Mouse (Mus musculus) heart, postnatal 36 days (tissue): ENCODE measurements around the gene Cntn5. TPM values are rescaled to one million over a fixed set of nuclear protein-coding genes. Genes with fewer than 3 reads are reported as not detected.

Experiments used
- DNase-seq, 2 experiments: peaks; one replicate each; pipeline ENCODE4 v3.0.0; 2021 to 2022
- intact Hi-C: fragments of 180-260 bp; cut with DNase I; formaldehyde crosslinking; loops from one replicate; pipeline ENCODE4 v1.15.1; 2025
- microRNA-seq, 2 experiments: library from miRNA; unstranded; fragments of <30 nt; microRNA quantifications; one replicate each; pipeline ENCODE4 v1.2.0; 2021; ENCODE audit warnings: borderline number of aligned reads in 2 of 2
- total RNA-seq, 2 experiments: library from RNA; stranded (reverse); gene quantifications; 2 replicates each; pipeline ENCODE4 v1.2.3; 2021

Gene Cntn5
- total RNA-seq, 2 experiments from 2014 or later, result 0.14 to 0.19 TPM

DNA sequence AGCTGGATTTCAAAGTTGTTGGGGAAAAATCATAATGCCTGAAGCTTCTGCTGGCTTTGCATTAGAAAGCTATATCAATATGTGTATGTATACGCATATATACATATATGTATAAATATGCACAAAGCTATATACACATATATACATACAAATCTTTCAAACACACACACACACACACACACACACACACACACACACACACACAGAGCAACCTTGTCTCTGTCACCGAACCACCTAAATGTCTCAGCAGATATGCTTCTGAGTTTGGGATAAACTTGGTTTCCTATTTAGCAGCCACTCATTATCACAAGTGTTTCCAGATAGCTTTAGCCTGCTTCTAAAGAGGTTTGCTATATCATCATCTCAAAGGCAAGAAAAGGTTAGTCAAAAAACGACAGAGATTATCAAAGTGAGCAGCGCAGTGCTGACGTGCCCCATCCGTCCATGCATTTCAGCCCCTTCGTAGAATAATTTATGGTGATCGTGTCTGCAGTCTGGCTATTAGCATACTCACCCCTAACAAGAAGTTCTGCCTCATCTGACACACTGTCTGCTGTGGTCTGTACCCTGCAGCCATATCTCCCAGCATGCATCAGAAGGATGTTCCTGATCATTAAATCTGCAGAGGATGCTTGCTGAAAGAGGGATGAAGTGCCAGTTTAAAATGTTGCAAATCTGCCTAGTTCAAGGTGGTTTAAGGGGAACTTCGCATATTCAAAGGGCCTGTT lies 1123.3 kb downstream of the Cntn5 start:
- intact Hi-C loops, result no loop called here
- DNase-seq, result no peak

GRCm38 (mm10) chr9:9779646-9780045 lies 1124.9 kb downstream of the Cntn5 start:
- intact Hi-C loops, result no loop called here
- no peak for DNase-seq

- DNase-seq, result no peak
Measured at GRCm38 (mm10) chr9:9770777-9771176, 1133.8 kb downstream of the Cntn5 start.

DNA sequence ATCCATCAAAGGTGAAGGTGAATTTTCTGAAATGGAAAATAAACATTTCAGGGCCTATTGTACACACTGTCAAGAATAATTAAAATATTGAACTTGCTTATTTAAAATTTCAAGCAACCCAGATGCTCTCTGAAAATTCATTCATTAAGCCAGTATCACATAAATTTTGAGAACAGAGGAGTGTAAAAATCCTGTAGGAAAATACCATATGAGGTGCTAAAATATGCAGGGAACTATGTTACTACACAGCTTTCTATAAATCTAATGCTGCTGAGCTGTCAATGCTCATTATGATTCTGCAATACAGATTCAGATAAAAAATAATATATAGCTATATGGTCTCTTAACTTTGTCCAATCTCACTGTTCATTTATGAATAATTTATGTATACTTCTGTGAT lies 1134.9 kb downstream of the Cntn5 start:
- intact Hi-C loops, result no loop called here
- DNase-seq, result no peak

More at GRCm38 (mm10) chr9:9770777-9771176, 1133.8 kb downstream of the Cntn5 start:
- intact Hi-C loops, result no loop called here

DNA sequence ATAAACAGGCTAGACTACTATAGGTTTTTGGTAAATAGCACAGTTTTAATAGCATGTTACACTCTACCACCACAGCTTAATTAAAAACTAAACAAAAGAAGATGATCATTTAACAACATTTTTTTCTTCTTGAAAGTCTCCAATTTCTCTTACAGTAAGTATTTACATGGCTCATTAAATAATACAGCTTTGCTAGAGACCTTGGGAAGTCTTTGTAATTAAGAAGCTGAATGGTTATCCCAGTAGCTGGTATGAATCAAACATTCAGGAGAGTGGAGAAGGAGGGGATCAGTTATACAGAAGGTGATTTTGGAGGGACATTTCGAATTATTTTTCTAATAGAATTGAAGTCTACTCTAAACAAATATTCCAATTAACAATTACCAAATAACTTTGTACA lies 1186.4 kb downstream of the Cntn5 start:
- intact Hi-C loops, result no loop called here
- DNase-seq, result no peak

GRCm38 (mm10) chr9:9708671-9709070 lies 1195.9 kb downstream of the Cntn5 start:
- intact Hi-C loops, result no loop called here
- no peak for DNase-seq

DNA sequence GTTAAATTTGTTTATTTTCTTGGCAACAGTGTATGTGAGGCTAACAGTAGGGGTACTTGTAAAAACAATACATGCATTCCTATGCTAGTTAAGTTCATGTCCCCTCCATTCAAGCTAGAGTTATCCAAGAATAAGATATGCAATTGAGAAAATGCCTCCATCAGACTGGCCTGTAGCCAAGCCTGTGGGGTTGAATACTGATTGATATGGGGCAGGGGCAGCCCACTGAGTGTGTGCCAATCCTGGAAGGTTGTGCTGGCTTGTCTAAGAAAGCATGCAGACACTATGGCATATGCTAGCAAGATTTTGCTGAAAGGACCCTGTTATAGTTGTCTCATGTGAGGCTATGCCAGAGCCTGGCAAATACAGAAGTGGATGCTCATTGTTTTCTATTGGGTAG lies 1196.8 kb downstream of the Cntn5 start:
- intact Hi-C loops, result no loop called here
- DNase-seq, result no peak

- no peak for DNase-seq
- intact Hi-C loops, result no loop called here
Measured at GRCm38 (mm10) chr9:9705180-9705579, 1199.4 kb downstream of the Cntn5 start.

GRCm38 (mm10) chr9:9696636-9697035 lies 1207.9 kb downstream of the Cntn5 start:
- DNase-seq, result no peak
- intact Hi-C loops, result no loop called here

GRCm38 (mm10) chr9:9682348-9682884 lies 1222.2 kb downstream of the Cntn5 start:
- intact Hi-C loops, result no loop called here
- no peak for DNase-seq

- intact Hi-C loops, result loop anchor here (10.0 kb wide), 1 partner anchor 261 kb away; no protein-coding TSS in a partner anchor
Measured at GRCm38 (mm10) chr9:9676078-9676477, 1228.5 kb downstream of the Cntn5 start.

DNA sequence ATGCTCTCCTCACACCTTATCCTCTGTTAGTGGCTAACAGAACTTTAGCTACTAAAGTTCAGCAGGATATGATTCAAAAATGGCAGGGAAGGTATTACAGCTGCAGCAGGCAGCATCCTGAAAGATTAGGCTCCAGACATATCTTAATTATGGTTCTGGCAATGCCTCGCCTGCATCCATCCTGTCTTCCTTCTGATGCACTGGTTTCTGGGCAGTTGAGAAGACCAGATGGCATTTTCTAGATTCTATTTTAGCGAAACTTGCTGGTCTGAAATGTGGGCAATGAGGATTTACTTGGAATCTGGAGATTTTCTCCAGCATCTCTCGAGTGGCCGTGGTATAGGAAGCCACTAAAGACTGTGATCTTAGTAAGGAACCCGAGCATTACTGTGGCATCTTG lies 1230.0 kb downstream of the Cntn5 start:
- DNase-seq, result no peak
- intact Hi-C loops, result loop anchor here (10.0 kb wide), 1 partner anchor 260 kb away; no protein-coding TSS in a partner anchor

More at GRCm38 (mm10) chr9:9676078-9676477, 1228.5 kb downstream of the Cntn5 start:
- DNase-seq, result no peak

- peak; percentile 6 to 10 for DNase-seq
- intact Hi-C loops, result loop anchor here (10.0 kb wide), 1 partner anchor 259 kb away; no protein-coding TSS in a partner anchor
Measured at GRCm38 (mm10) chr9:9673277-9674049, 1231.1 kb downstream of the Cntn5 start.

DNA sequence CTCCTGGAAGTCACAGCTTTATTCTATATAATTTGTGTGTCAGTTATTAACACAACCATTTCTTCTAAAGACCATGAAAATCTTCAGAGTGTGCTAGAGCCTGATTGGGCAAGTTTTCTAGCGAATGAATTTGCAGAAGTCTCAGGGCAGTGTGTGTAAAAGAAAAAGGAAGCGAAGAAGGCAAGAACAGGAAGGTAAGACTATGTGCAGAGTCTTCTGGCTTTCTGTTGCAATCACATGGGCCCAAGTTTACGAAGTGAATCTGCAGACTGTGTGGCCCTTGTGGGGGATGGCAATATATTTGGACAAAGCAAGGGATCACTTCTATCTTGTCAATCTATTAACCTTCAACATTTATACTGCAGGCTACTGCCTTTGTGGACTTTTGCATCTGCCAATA lies 1251.1 kb downstream of the Cntn5 start:
- no peak for DNase-seq
- intact Hi-C loops, result no loop called here

GRCm38 (mm10) chr9:9647361-9647760 lies 1257.2 kb downstream of the Cntn5 start:
- no peak for DNase-seq
- intact Hi-C loops, result no loop called here

DNA sequence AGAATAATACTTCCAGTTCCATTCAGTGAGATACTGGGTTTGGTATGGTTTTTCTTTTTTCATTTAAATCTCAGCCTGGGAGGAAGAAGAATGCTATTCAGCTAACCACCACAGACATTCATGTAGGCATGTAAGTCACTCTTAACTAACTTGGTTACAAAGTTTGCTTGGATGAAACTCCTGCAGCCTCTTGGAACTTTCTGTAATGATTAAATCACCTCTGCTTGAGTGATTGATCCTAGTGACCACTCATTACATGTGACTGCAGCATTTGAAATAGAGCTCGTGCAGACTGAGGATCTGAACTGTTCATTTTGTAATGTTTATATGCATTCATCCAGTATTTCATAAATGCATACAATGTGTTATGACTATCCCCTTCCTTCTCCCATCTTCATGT lies 1258.3 kb downstream of the Cntn5 start:
- no peak for DNase-seq
- intact Hi-C loops, result no loop called here

Small RNAs within 50 kb of the gene (microRNA-seq; reads per million reads assigned to microRNA genes)
- 0 reads per million in 2 experiments for gene Gm24496
- 0 reads per million in 2 experiments for gene Gm25086
- gene Gm26195, result 0 reads per million in 2 experiments
- gene Mir6237, result 0 reads per million in 2 experiments
